Mouse (Mus musculus): ENCODE data around the gene Fam120a. TPM values are rescaled to one million over a fixed set of nuclear protein-coding genes. Genes with fewer than 3 reads are reported as not detected.

The Fam120a gene
- polyA plus RNA-seq, 1 experiment from 2014 or later: 22.5 TPM

GRCm38 (mm10) chr13:48861913-48862312 is 105.9 kb downstream of the Fam120a start:
- peaks cover 9% of the 10 kb centered on the region; the same call in 1 of the 2 replicates for H3K4me1 ChIP-seq (replicated peaks; ENCODE audit: control insufficient read depth, insufficient read depth, low read length)

GRCm38 (mm10) chr13:48858779-48859178 is 109.0 kb downstream of the Fam120a start:
- H3K4me1 ChIP-seq (replicated peaks; ENCODE audit: control insufficient read depth, insufficient read depth, low read length): peaks cover 9% of the 10 kb centered on the region; the same call in 1 of the 2 replicates
- H3K27me3 ChIP-seq (ENCODE audit: control insufficient read depth, insufficient read depth, low read length): no peaks in the 10 kb centered on the region
- H3K36me3 ChIP-seq (ENCODE audit: control insufficient read depth, insufficient read depth, low read length): no peaks in the 10 kb centered on the region
- no peaks in the 10 kb centered on the region for H3K9me3 ChIP-seq (ENCODE audit: control insufficient read depth, low read length)
- ATAC-seq (replicated peaks; ENCODE audit: low FRiP score) (no peak), DNase-seq (ENCODE audit: low spot score) (no peak)
- H3K9ac ChIP-seq (ENCODE audit: low read length): no peak overlapping the region
- no peak overlapping the region for H3K4me3 ChIP-seq (ENCODE audit: low read depth, low read length)
- H3K27ac ChIP-seq (ENCODE audit: low read depth, low read length): no peak overlapping the region
- WGBS: 84% methylated on average over 4 of the region's 4 CpGs
- H3K4me2 ChIP-seq (ENCODE audit: low read depth, low read length, severe bottlenecking): no peak overlapping the region

More at GRCm38 (mm10) chr13:48861913-48862312, 105.9 kb downstream of the Fam120a start:
- ATAC-seq (replicated peaks; ENCODE audit: low FRiP score) (no peak), DNase-seq (ENCODE audit: low spot score) (no peak)
- H3K4me3 ChIP-seq (ENCODE audit: low read depth, low read length): no peak overlapping the region
- no peak overlapping the region for H3K4me2 ChIP-seq (ENCODE audit: low read depth, low read length, severe bottlenecking)
- H3K27me3 ChIP-seq (ENCODE audit: control insufficient read depth, insufficient read depth, low read length): no peaks in the 10 kb centered on the region
- H3K27ac ChIP-seq (ENCODE audit: low read depth, low read length): no peak overlapping the region
- no peak overlapping the region for H3K9ac ChIP-seq (ENCODE audit: low read length)
- H3K9me3 ChIP-seq (ENCODE audit: control insufficient read depth, low read length): no peaks in the 10 kb centered on the region
- no peaks in the 10 kb centered on the region for H3K36me3 ChIP-seq (ENCODE audit: control insufficient read depth, insufficient read depth, low read length)
- 90% methylated on average over 1 of the region's 1 CpGs for WGBS

- Histone ChIP-seq H3K4me1 (replicated peaks; ENCODE audit: control insufficient read depth, insufficient read depth, low read length) (peaks cover 9% of the 10 kb centered on the region; the same call in 1 of the 2 replicates), H3K9ac (ENCODE audit: low read length) (no peak overlapping the region), H3K27me3 (ENCODE audit: control insufficient read depth, insufficient read depth, low read length) (no peaks in the 10 kb centered on the region), H3K36me3 (ENCODE audit: control insufficient read depth, insufficient read depth, low read length) (no peaks in the 10 kb centered on the region), H3K4me3 (ENCODE audit: low read depth, low read length) (no peak overlapping the region), H3K4me2 (ENCODE audit: low read depth, low read length, severe bottlenecking) (no peak overlapping the region), H3K9me3 (ENCODE audit: control insufficient read depth, low read length) (no peaks in the 10 kb centered on the region), H3K27ac (ENCODE audit: low read depth, low read length) (no peak overlapping the region)
- ATAC-seq (replicated peaks; ENCODE audit: low FRiP score) (no peak), DNase-seq (ENCODE audit: low spot score) (no peak)
- 65% methylated on average over 6 of the region's 6 CpGs for WGBS
These were observed 109.8 kb downstream of the Fam120a start for GRCm38 (mm10) chr13:48858054-48858453.

GRCm38 (mm10) chr13:48857246-48857932 is 110.4 kb downstream of the Fam120a start:
- Histone ChIP-seq H3K9ac (ENCODE audit: low read length) (no peak overlapping the region), H3K4me2 (ENCODE audit: low read depth, low read length, severe bottlenecking) (no peak overlapping the region), H3K27me3 (ENCODE audit: control insufficient read depth, insufficient read depth, low read length) (no peaks in the 10 kb centered on the region), H3K4me1 (replicated peaks; ENCODE audit: control insufficient read depth, insufficient read depth, low read length) (peaks cover 9% of the 10 kb centered on the region; the same call in 1 of the 2 replicates), H3K9me3 (ENCODE audit: control insufficient read depth, low read length) (no peaks in the 10 kb centered on the region), H3K27ac (ENCODE audit: low read depth, low read length) (no peak overlapping the region), H3K36me3 (ENCODE audit: control insufficient read depth, insufficient read depth, low read length) (no peaks in the 10 kb centered on the region), H3K4me3 (ENCODE audit: low read depth, low read length) (no peak overlapping the region)
- ATAC-seq (replicated peaks; ENCODE audit: low FRiP score): no peak
- 48% methylated on average over 7 of the region's 7 CpGs for WGBS
- DNase-seq (ENCODE audit: low spot score): no peak

GRCm38 (mm10) chr13:48853947-48854346 is 113.9 kb downstream of the Fam120a start:
- Histone ChIP-seq H3K4me2 (ENCODE audit: low read depth, low read length, severe bottlenecking) (no peak overlapping the region), H3K27ac (ENCODE audit: low read depth, low read length) (no peak overlapping the region), H3K27me3 (ENCODE audit: control insufficient read depth, insufficient read depth, low read length) (no peaks in the 10 kb centered on the region), H3K36me3 (ENCODE audit: control insufficient read depth, insufficient read depth, low read length) (no peaks in the 10 kb centered on the region), H3K4me3 (ENCODE audit: low read depth, low read length) (no peak overlapping the region), H3K9ac (ENCODE audit: low read length) (no peak overlapping the region), H3K4me1 (replicated peaks; ENCODE audit: control insufficient read depth, insufficient read depth, low read length) (peaks cover 9% of the 10 kb centered on the region; the same call in 1 of the 2 replicates), H3K9me3 (ENCODE audit: control insufficient read depth, low read length) (no peaks in the 10 kb centered on the region)
- no peak for ATAC-seq (replicated peaks; ENCODE audit: low FRiP score)
- DNase-seq (ENCODE audit: low spot score): no peak
- WGBS: 57% methylated on average over 3 of the region's 3 CpGs

- Histone ChIP-seq H3K27me3 (ENCODE audit: control insufficient read depth, insufficient read depth, low read length) (no peaks in the 10 kb centered on the region), H3K9me3 (ENCODE audit: control insufficient read depth, low read length) (no peaks in the 10 kb centered on the region), H3K36me3 (ENCODE audit: control insufficient read depth, insufficient read depth, low read length) (no peaks in the 10 kb centered on the region), H3K4me1 (replicated peaks; ENCODE audit: control insufficient read depth, insufficient read depth, low read length) (peaks cover 6% of the 10 kb centered on the region; the same call in 1 of the 2 replicates), H3K27ac (ENCODE audit: low read depth, low read length) (no peak overlapping the region), H3K9ac (ENCODE audit: low read length) (no peak overlapping the region), H3K4me2 (ENCODE audit: low read depth, low read length, severe bottlenecking) (no peak overlapping the region), H3K4me3 (ENCODE audit: low read depth, low read length) (no peak overlapping the region)
- ATAC-seq (replicated peaks; ENCODE audit: low FRiP score): no peak
- WGBS: 33% methylated on average over 2 of the region's 2 CpGs
- no peak for DNase-seq (ENCODE audit: low spot score)
These were observed 114.3 kb downstream of the Fam120a start for GRCm38 (mm10) chr13:48853475-48853874.

- H3K4me1 ChIP-seq (replicated peaks; ENCODE audit: control insufficient read depth, insufficient read depth, low read length): peaks cover 1% of the 10 kb centered on the region; the same call in 1 of the 2 replicates
- no peaks in the 10 kb centered on the region for H3K9me3 ChIP-seq (ENCODE audit: control insufficient read depth, low read length)
- H3K4me3 ChIP-seq (ENCODE audit: low read depth, low read length): no peak overlapping the region
- no peaks in the 10 kb centered on the region for H3K27me3 ChIP-seq (ENCODE audit: control insufficient read depth, insufficient read depth, low read length)
- 75% methylated on average over 3 of the region's 3 CpGs for whole genome bisulfite sequencing
- no peak for ATAC-seq (replicated peaks; ENCODE audit: low FRiP score)
- H3K36me3 ChIP-seq (ENCODE audit: control insufficient read depth, insufficient read depth, low read length): no peaks in the 10 kb centered on the region
- H3K27ac ChIP-seq (ENCODE audit: low read depth, low read length): no peak overlapping the region
- H3K4me2 ChIP-seq (ENCODE audit: low read depth, low read length, severe bottlenecking): no peak overlapping the region
- H3K9ac ChIP-seq (ENCODE audit: low read length): no peak overlapping the region
- no peak for DNase-seq (ENCODE audit: low spot score)
These were observed 115.0 kb downstream of the Fam120a start for GRCm38 (mm10) chr13:48852859-48853258.

GRCm38 (mm10) chr13:48851719-48852118 is 116.1 kb downstream of the Fam120a start:
- no peaks in the 10 kb centered on the region for H3K27me3 ChIP-seq (ENCODE audit: control insufficient read depth, insufficient read depth, low read length)
- no peak overlapping the region for H3K9ac ChIP-seq (ENCODE audit: low read length)
- WGBS: 88% methylated on average over 5 of the region's 5 CpGs
- no peak overlapping the region for H3K4me3 ChIP-seq (ENCODE audit: low read depth, low read length)
- ATAC-seq (replicated peaks; ENCODE audit: low FRiP score) (no peak), DNase-seq (ENCODE audit: low spot score) (no peak)
- no peak overlapping the region for H3K27ac ChIP-seq (ENCODE audit: low read depth, low read length)
- no peaks in the 10 kb centered on the region for H3K9me3 ChIP-seq (ENCODE audit: control insufficient read depth, low read length)
- no peaks in the 10 kb centered on the region for H3K36me3 ChIP-seq (ENCODE audit: control insufficient read depth, insufficient read depth, low read length)
- no peak overlapping the region for H3K4me2 ChIP-seq (ENCODE audit: low read depth, low read length, severe bottlenecking)
- H3K4me1 ChIP-seq (replicated peaks; ENCODE audit: control insufficient read depth, insufficient read depth, low read length): no peaks in the 10 kb centered on the region; the same call in 1 of the 2 replicates

GRCm38 (mm10) chr13:48850771-48851170 is 117.0 kb downstream of the Fam120a start:
- Histone ChIP-seq H3K4me3 (ENCODE audit: low read depth, low read length) (no peak overlapping the region), H3K27ac (ENCODE audit: low read depth, low read length) (no peak overlapping the region), H3K4me2 (ENCODE audit: low read depth, low read length, severe bottlenecking) (no peak overlapping the region), H3K9ac (ENCODE audit: low read length) (no peak overlapping the region), H3K4me1 (replicated peaks; ENCODE audit: control insufficient read depth, insufficient read depth, low read length) (no peaks in the 10 kb centered on the region; the same call in 1 of the 2 replicates), H3K27me3 (ENCODE audit: control insufficient read depth, insufficient read depth, low read length) (no peaks in the 10 kb centered on the region), H3K36me3 (ENCODE audit: control insufficient read depth, insufficient read depth, low read length) (no peaks in the 10 kb centered on the region), H3K9me3 (ENCODE audit: control insufficient read depth, low read length) (no peaks in the 10 kb centered on the region)
- DNase-seq (ENCODE audit: low spot score) (no peak), ATAC-seq (replicated peaks; ENCODE audit: low FRiP score) (no peak)
- WGBS: 88% methylated on average over 8 of the region's 8 CpGs

All from forebrain, embryonic 11.5 days (tissue).